Mouse (Mus musculus) layer of hippocampus, postnatal 36 days (tissue): ENCODE results near the gene Otop1. TPM values are rescaled to one million over a fixed set of nuclear protein-coding genes. Genes with fewer than 3 reads are reported as not detected.
A peak's percentile ranks its signal among the peaks of the same experiment; 100 is the strongest.

Experiments
- DNase-seq, 2 experiments: peaks; one replicate each; pipeline ENCODE4 v3.0.0; 2022
- total RNA-seq, 2 experiments: library from RNA; stranded (reverse); gene quantifications; 2 replicates each; pipeline ENCODE4 v1.2.3; 2021

The Otop1 gene
- total RNA-seq, result not detected

GRCm38 (mm10) chr5:38275771-38276170 is at the start of gene Otop1:
Gene Otop1, plus strand, starts transcription at chr5:38275972.
- no peak for DNase-seq

GRCm38 (mm10) chr5:38235422-38235821 is 40.4 kb upstream of the Otop1 start:
- peak; percentile 21 to 28 for DNase-seq

GRCm38 (mm10) chr5:38236627-38237026 is 39.1 kb upstream of the Otop1 start:
- DNase-seq, result no peak

- no peak for DNase-seq
Measured at GRCm38 (mm10) chr5:38240727-38241472, 34.9 kb upstream of the Otop1 start.

GRCm38 (mm10) chr5:38241473-38241834 is 34.3 kb upstream of the Otop1 start:
- no peak for DNase-seq

- DNase-seq, result no peak
Measured at GRCm38 (mm10) chr5:38241966-38242365, 33.8 kb upstream of the Otop1 start.

- DNase-seq, result no peak
Measured at GRCm38 (mm10) chr5:38255195-38255594, 20.6 kb upstream of the Otop1 start.

- DNase-seq, result no peak
Measured at GRCm38 (mm10) chr5:38255644-38256043, 20.1 kb upstream of the Otop1 start.

GRCm38 (mm10) chr5:38256551-38256950 is 19.2 kb upstream of the Otop1 start:
- no peak for DNase-seq

GRCm38 (mm10) chr5:38258034-38258772 is 17.6 kb upstream of the Otop1 start:
- DNase-seq, result no peak

- DNase-seq, result no peak
Measured at GRCm38 (mm10) chr5:38258773-38259146, 17.0 kb upstream of the Otop1 start.

GRCm38 (mm10) chr5:38259455-38260106 is 16.2 kb upstream of the Otop1 start:
- no peak for DNase-seq

- peak; percentile 70 to 72 for DNase-seq
Measured at GRCm38 (mm10) chr5:38260107-38260682, 15.6 kb upstream of the Otop1 start, which contains the start of gene Tmem128. Gene Tmem128, plus strand, starts transcription at chr5:38260185.

- DNase-seq, result no peak
Measured at GRCm38 (mm10) chr5:38270942-38271341, 4.8 kb upstream of the Otop1 start.

- DNase-seq, result no peak
Measured at GRCm38 (mm10) chr5:38273831-38274230, 1.9 kb upstream of the Otop1 start.

GRCm38 (mm10) chr5:38276451-38276850 is 679 bp downstream of the Otop1 start:
- DNase-seq, result no peak

GRCm38 (mm10) chr5:38277098-38277866 is 1.5 kb downstream of the Otop1 start:
- DNase-seq, result no peak

- no peak for DNase-seq
Measured at GRCm38 (mm10) chr5:38277936-38278600, 2.3 kb downstream of the Otop1 start.

GRCm38 (mm10) chr5:38280075-38280474 is 4.3 kb downstream of the Otop1 start:
- no peak for DNase-seq

- DNase-seq, result no peak
Measured at GRCm38 (mm10) chr5:38285724-38286123, 10.0 kb downstream of the Otop1 start.

GRCm38 (mm10) chr5:38288476-38288875 is 12.7 kb downstream of the Otop1 start:
- DNase-seq, result no peak
